Mouse (Mus musculus) heart, embryonic 15.5 days (tissue): ENCODE measurements around the gene Fam136a. TPM values are rescaled to one million over a fixed set of nuclear protein-coding genes. Genes with fewer than 3 reads are reported as not detected.
"Not testable (repeated sequence)": the region's sequence is repeated elsewhere in the genome, so short reads cannot be mapped to it uniquely, and the experiment has no call there.

Source experiments
- ATAC-seq: fragments of 200-750 bp; cut with Nextera tagmentation; replicated peaks from 2 replicates; pipeline ENCODE4 v1.8.0; 2017; ENCODE audit warnings: low read depth, moderate TSS enrichment; ENCODE audit not compliant: insufficient number of reproducible peaks, insufficient read depth, low FRiP score
- H3K27ac ChIP-seq: fragments of 300-500 bp; sonication (generic); 2 replicates; pipeline ENCODE4 v1.5.1; 2015; ENCODE audit warnings: mild to moderate bottlenecking, inconsistent platforms
- H3K27me3 ChIP-seq: fragments of 300-500 bp; sonication (generic); 2 replicates; pipeline ENCODE4 v1.6.1; 2015; ENCODE audit warnings: inconsistent platforms
- H3K36me3 ChIP-seq: fragments of 300-500 bp; sonication (generic); 2 replicates; pipeline ENCODE4 v1.6.1; 2015; ENCODE audit warnings: mild to moderate bottlenecking, inconsistent platforms
- H3K4me1 ChIP-seq: fragments of 300-500 bp; sonication (generic); replicated peaks from 2 replicates; pipeline ENCODE4 v1.6.1; 2015; ENCODE audit warnings: inconsistent platforms
- H3K4me2 ChIP-seq: fragments of 300-500 bp; sonication (generic); 2 replicates; pipeline ENCODE4 v1.6.1; 2015; ENCODE audit warnings: inconsistent platforms, mild to moderate bottlenecking, moderate library complexity
- H3K4me3 ChIP-seq: fragments of 300-500 bp; sonication (generic); 2 replicates; pipeline ENCODE4 v1.5.1; 2015; ENCODE audit warnings: mild to moderate bottlenecking, inconsistent platforms
- H3K9ac ChIP-seq: fragments of 300-500 bp; sonication (generic); 2 replicates; pipeline ENCODE4 v1.6.1; 2015; ENCODE audit warnings: mild to moderate bottlenecking, inconsistent platforms
- H3K9me3 ChIP-seq: fragments of 300-500 bp; sonication (generic); replicated peaks from 2 replicates; pipeline ENCODE4 v1.6.1; 2016; ENCODE audit warnings: inconsistent platforms
- WGBS: fragments of 180-500 bp; shearing (Covaris S2); methylation state at CpG from one replicate; pipeline ENCODE4 v1.1.7; 2015; ENCODE audit warnings: mixed read lengths; 5-methylcytosine and 5-hydroxymethylcytosine counted together
- polyA plus RNA-seq: library from polyadenylated mRNA; unstranded; fragments of >200 nt; fragmentation: Nextera tagmentation; extraction: Ambion mirVana; gene quantifications from 2 replicates; pipeline ENCODE4 v1.2.1, GENCODE M21; 2015

Fam136a gene
- polyA plus RNA-seq, 1 experiment from 2014 or later, result 78.0 TPM

GRCm38 (mm10) chr6:86335860-86336259 is 29.6 kb upstream of the Fam136a start:
- Histone ChIP-seq H3K9me3 (no peaks in the 10 kb centered on the region), H3K4me2 (no peak overlapping the region), H3K27ac (no peak overlapping the region), H3K9ac (no peak overlapping the region), H3K27me3 (no peaks in the 10 kb centered on the region), H3K4me3 (no peak overlapping the region), H3K36me3 (no peaks in the 10 kb centered on the region), H3K4me1 (no peaks in the 10 kb centered on the region; the same call in 1 of the 2 replicates)
- no peak for ATAC-seq
- WGBS, result 74% methylated on average over 5 of the region's 5 CpGs

GRCm38 (mm10) chr6:86336340-86336739 is 29.1 kb upstream of the Fam136a start:
- H3K4me3 ChIP-seq, H3K9ac ChIP-seq, H3K27me3 ChIP-seq, H3K4me1 ChIP-seq, H3K9me3 ChIP-seq, ATAC-seq, H3K4me2 ChIP-seq, H3K27ac ChIP-seq, H3K36me3 ChIP-seq: not testable (repeated sequence)
- WGBS, result 81% methylated on average over 4 of the region's 4 CpGs

GRCm38 (mm10) chr6:86343656-86344055 is 21.8 kb upstream of the Fam136a start:
- no peaks in the 10 kb centered on the region for H3K36me3 ChIP-seq
- H3K4me2 ChIP-seq, result peak overlapping the region; percentile 19
- H3K9me3 ChIP-seq, result no peaks in the 10 kb centered on the region
- no peak overlapping the region for H3K27ac ChIP-seq
- ATAC-seq, result no peak
- 0 out of 2 replicates have a peak, but pooled peaks cover 12% of the 10 kb centered on the region for H3K4me1 ChIP-seq
- H3K4me3 ChIP-seq, result no peak overlapping the region
- H3K9ac ChIP-seq, result no peak overlapping the region
- 19% methylated on average over 7 of the region's 7 CpGs for WGBS
- H3K27me3 ChIP-seq, result no peaks in the 10 kb centered on the region

GRCm38 (mm10) chr6:86346063-86346462 is 19.4 kb upstream of the Fam136a start:
- Histone ChIP-seq H3K4me2 (no peak overlapping the region), H3K9me3 (no peaks in the 10 kb centered on the region), H3K27ac (no peak overlapping the region), H3K4me3 (no peak overlapping the region), H3K36me3 (no peaks in the 10 kb centered on the region), H3K9ac (no peak overlapping the region), H3K4me1 (0 out of 2 replicates have a peak, but pooled peaks cover 12% of the 10 kb centered on the region), H3K27me3 (no peaks in the 10 kb centered on the region)
- no peak for ATAC-seq
- WGBS, result 34% methylated on average over 2 of the region's 2 CpGs

GRCm38 (mm10) chr6:86349257-86349656 is 16.2 kb upstream of the Fam136a start:
- H3K4me2 ChIP-seq, result no peak overlapping the region
- no peaks in the 10 kb centered on the region for H3K9me3 ChIP-seq
- 0 out of 2 replicates have a peak, but pooled peaks cover 6% of the 10 kb centered on the region for H3K4me1 ChIP-seq
- H3K4me3 ChIP-seq, result no peak overlapping the region
- no peak for ATAC-seq
- WGBS, result 48% methylated on average over 7 of the region's 7 CpGs
- H3K27ac ChIP-seq, result no peak overlapping the region
- H3K9ac ChIP-seq, result no peak overlapping the region
- H3K27me3 ChIP-seq, result no peaks in the 10 kb centered on the region
- no peaks in the 10 kb centered on the region for H3K36me3 ChIP-seq

- H3K4me1 ChIP-seq, result no peaks in the 10 kb centered on the region
- ATAC-seq, result no peak
- no peaks in the 10 kb centered on the region for H3K27me3 ChIP-seq
- no peak overlapping the region for H3K4me3 ChIP-seq
- 63% methylated on average over 3 of the region's 3 CpGs for WGBS
- no peak overlapping the region for H3K9ac ChIP-seq
- H3K36me3 ChIP-seq, result no peaks in the 10 kb centered on the region
- no peaks in the 10 kb centered on the region for H3K9me3 ChIP-seq
- H3K27ac ChIP-seq, result no peak overlapping the region
- H3K4me2 ChIP-seq, result no peak overlapping the region
These were observed 10.5 kb upstream of the Fam136a start for GRCm38 (mm10) chr6:86354948-86355347.

- Histone ChIP-seq H3K27me3 (no peaks in the 10 kb centered on the region), H3K36me3 (no peaks in the 10 kb centered on the region), H3K4me1 (no peaks in the 10 kb centered on the region), H3K4me3 (no peak overlapping the region), H3K27ac (no peak overlapping the region), H3K4me2 (no peak overlapping the region), H3K9me3 (no peaks in the 10 kb centered on the region), H3K9ac (no peak overlapping the region)
- 61% methylated on average over 9 of the region's 9 CpGs for WGBS
- no peak for ATAC-seq
These were observed 8.5 kb upstream of the Fam136a start for GRCm38 (mm10) chr6:86356956-86357355.

- no peaks in the 10 kb centered on the region for H3K36me3 ChIP-seq
- no peak for ATAC-seq
- no peak overlapping the region for H3K9ac ChIP-seq
- no peak overlapping the region for H3K4me2 ChIP-seq
- 57% methylated on average over 7 of the region's 7 CpGs for WGBS
- 0 out of 2 replicates have a peak, but pooled peaks cover 2% of the 10 kb centered on the region for H3K4me1 ChIP-seq
- H3K27me3 ChIP-seq, result no peaks in the 10 kb centered on the region
- no peak overlapping the region for H3K27ac ChIP-seq
- no peaks in the 10 kb centered on the region for H3K9me3 ChIP-seq
- H3K4me3 ChIP-seq, result no peak overlapping the region
These were observed 4.8 kb upstream of the Fam136a start for GRCm38 (mm10) chr6:86360691-86361090.

GRCm38 (mm10) chr6:86361373-86361772 is 4.1 kb upstream of the Fam136a start:
- Histone ChIP-seq H3K9me3 (no peaks in the 10 kb centered on the region), H3K36me3 (no peaks in the 10 kb centered on the region)

GRCm38 (mm10) chr6:86364442-86365141 is 854 bp upstream of the Fam136a start:
- 1% methylated on average over 17 of the region's 17 CpGs for WGBS
- H3K4me2 ChIP-seq, result peak overlapping the region; percentile 95
- ATAC-seq, result no peak

More at GRCm38 (mm10) chr6:86361373-86361772, 4.1 kb upstream of the Fam136a start:
- H3K4me2 ChIP-seq, result no peak overlapping the region
- H3K27me3 ChIP-seq, result no peaks in the 10 kb centered on the region
- peaks cover 6% of the 10 kb centered on the region for H3K4me1 ChIP-seq
- H3K27ac ChIP-seq, result no peak overlapping the region
- 87% methylated on average over 7 of the region's 7 CpGs for WGBS
- no peak for ATAC-seq
- H3K4me3 ChIP-seq, result no peak overlapping the region
- no peak overlapping the region for H3K9ac ChIP-seq

GRCm38 (mm10) chr6:86366125-86366852 is 843 bp downstream of the Fam136a start:
- peak overlapping the region; percentile 79 for H3K9ac ChIP-seq
- no peaks in the 10 kb centered on the region for H3K27me3 ChIP-seq
- no peaks in the 10 kb centered on the region for H3K9me3 ChIP-seq
- peak overlapping the region; percentile 74 for H3K4me3 ChIP-seq
- H3K4me2 ChIP-seq, result peak overlapping the region; percentile 95
- WGBS, result 33% methylated on average over 25 of the region's 25 CpGs
- no peak for ATAC-seq
- peaks cover 9% of the 10 kb centered on the region; the same call in 1 of the 2 replicates for H3K36me3 ChIP-seq
- H3K27ac ChIP-seq, result peak overlapping the region; percentile 81
- peaks cover 23% of the 10 kb centered on the region for H3K4me1 ChIP-seq

More at GRCm38 (mm10) chr6:86364442-86365141, 854 bp upstream of the Fam136a start:
- Histone ChIP-seq H3K36me3 (peaks cover 9% of the 10 kb centered on the region; the same call in 1 of the 2 replicates), H3K9me3 (no peaks in the 10 kb centered on the region), H3K4me1 (peaks cover 14% of the 10 kb centered on the region), H3K9ac (peak overlapping the region; percentile 54), H3K27me3 (no peaks in the 10 kb centered on the region), H3K4me3 (peak overlapping the region; percentile 74), H3K27ac (0 out of 2 replicates have a peak overlapping the region, but pooled peaks have one; percentile 32)
